Mouse (Mus musculus) limb, embryonic 11.5 days (tissue): ENCODE results near the gene Mfap3. TPM values are rescaled to one million over a fixed set of nuclear protein-coding genes. Genes with fewer than 3 reads are reported as not detected.
"Not testable (repeated sequence)": the region's sequence is repeated elsewhere in the genome, so short reads cannot be mapped to it uniquely, and the experiment has no call there.

Experiments
- ATAC-seq: fragments of 200-750 bp; cut with Nextera tagmentation; 2 replicates; pipeline ENCODE4 v1.8.0; 2017; ENCODE audit warnings: low read depth; ENCODE audit not compliant: insufficient number of reproducible peaks, low FRiP score, low TSS enrichment
- DNase-seq: peaks from one replicate; pipeline ENCODE4 v3.0.0-alpha.2; 2015; ENCODE audit warnings: low spot score
- H3K27ac ChIP-seq: fragments of 300-500 bp; sonication (generic); replicated peaks from 2 replicates; pipeline ENCODE4 v1.5.1; 2014; ENCODE audit warnings: low read depth, mild to moderate bottlenecking, low read length
- H3K27me3 ChIP-seq: fragments of 300-500 bp; sonication (generic); 2 replicates; pipeline ENCODE4 v1.6.1; 2014; ENCODE audit warnings: mild to moderate bottlenecking, low read length, mixed read lengths; ENCODE audit not compliant: control insufficient read depth, insufficient read depth
- H3K36me3 ChIP-seq: fragments of 300-500 bp; sonication (generic); 2 replicates; pipeline ENCODE4 v1.6.1; 2014; ENCODE audit warnings: mild to moderate bottlenecking, low read length, moderate library complexity, mixed read lengths; ENCODE audit not compliant: control insufficient read depth, insufficient read depth
- H3K4me1 ChIP-seq: fragments of 300-500 bp; sonication (generic); 2 replicates; pipeline ENCODE4 v1.6.1; 2014; ENCODE audit warnings: low read length, mixed read lengths; ENCODE audit not compliant: control insufficient read depth, insufficient read depth
- H3K4me2 ChIP-seq: fragments of 300-500 bp; sonication (generic); 2 replicates; pipeline ENCODE4 v1.6.1; 2014; ENCODE audit warnings: low read depth, mild to moderate bottlenecking, moderate library complexity; ENCODE audit not compliant: severe bottlenecking
- H3K4me3 ChIP-seq: fragments of 300-500 bp; sonication (generic); 2 replicates; pipeline ENCODE4 v1.5.1; 2014; ENCODE audit warnings: low read depth, low read length
- H3K9ac ChIP-seq: fragments of 300-500 bp; sonication (generic); 2 replicates; pipeline ENCODE4 v1.6.1; 2014; ENCODE audit warnings: mild to moderate bottlenecking, low read length
- H3K9me3 ChIP-seq: fragments of 300-500 bp; sonication (generic); 2 replicates; pipeline ENCODE4 v1.6.1; 2016; ENCODE audit warnings: low read length; ENCODE audit not compliant: control insufficient read depth
- WGBS: fragments of 180-500 bp; shearing (Covaris S2); extraction: QIAGEN DNeasy Blood & Tissue Kit; methylation state at CpG from one replicate; pipeline ENCODE4 v1.1.7; 2014; 5-methylcytosine and 5-hydroxymethylcytosine counted together
- polyA plus RNA-seq: library from polyadenylated mRNA; unstranded; fragments of >200 nt; fragmentation: Nextera tagmentation; extraction: Ambion mirVana; gene quantifications from 2 replicates; pipeline ENCODE4 v1.2.1, GENCODE M21; 2014

Mfap3 gene
- polyA plus RNA-seq, 1 experiment from 2014 or later = 53.4 TPM

- no peak for DNase-seq
- peaks cover 2% of the 10 kb centered on the region; the same call in 1 of the 2 replicates for H3K36me3 ChIP-seq
- no peak overlapping the region for H3K4me2 ChIP-seq
- no peak overlapping the region for H3K27ac ChIP-seq
- no peak overlapping the region for H3K4me3 ChIP-seq
- no peak overlapping the region for H3K9ac ChIP-seq
- no peaks in the 10 kb centered on the region for H3K4me1 ChIP-seq
- ATAC-seq = no peak
- WGBS = 96% methylated on average over 5 of the region's 5 CpGs
- H3K27me3 ChIP-seq = no peaks in the 10 kb centered on the region
- no peaks in the 10 kb centered on the region for H3K9me3 ChIP-seq
Observed at GRCm38 (mm10) chr11:57535912-57536311, 17.4 kb downstream of the Mfap3 start.

DNA sequence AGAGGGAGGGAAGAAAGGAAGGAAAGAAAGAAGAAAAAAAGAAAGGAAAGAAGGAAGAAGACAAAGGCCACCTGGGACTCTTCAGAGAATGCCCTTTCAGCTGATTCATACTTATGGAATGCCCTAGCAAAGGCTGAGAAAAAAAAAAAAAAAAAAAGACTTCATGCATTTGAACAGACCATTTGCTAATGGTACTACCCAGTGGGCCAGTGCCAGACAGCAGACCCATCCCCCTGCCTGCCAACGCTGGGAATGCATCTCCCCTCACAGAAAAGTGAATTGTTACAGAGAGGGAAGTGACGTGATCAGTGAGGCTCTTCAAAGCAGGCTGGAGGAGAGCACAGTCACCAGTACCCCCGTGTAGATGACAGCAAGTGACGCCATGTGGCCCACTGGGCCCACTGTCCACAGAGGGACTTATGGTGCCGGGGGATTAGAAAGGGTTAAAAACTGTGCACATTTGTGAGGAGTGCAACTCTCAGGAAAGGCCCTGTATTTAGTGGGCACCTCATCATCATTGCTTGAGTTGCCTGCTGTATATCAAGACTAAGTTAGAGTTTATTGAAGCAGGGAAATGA is 21.5 kb downstream of the Mfap3 start:
- no peaks in the 10 kb centered on the region for H3K36me3 ChIP-seq
- no peak overlapping the region for H3K9ac ChIP-seq
- ATAC-seq = no peak
- H3K4me2 ChIP-seq = no peak overlapping the region
- no peaks in the 10 kb centered on the region for H3K9me3 ChIP-seq
- DNase-seq = no peak
- WGBS = 82% methylated on average over 5 of the region's 5 CpGs
- H3K4me1 ChIP-seq = no peaks in the 10 kb centered on the region
- H3K27me3 ChIP-seq = no peaks in the 10 kb centered on the region
- H3K27ac ChIP-seq = no peak overlapping the region
- H3K4me3 ChIP-seq = no peak overlapping the region

DNA sequence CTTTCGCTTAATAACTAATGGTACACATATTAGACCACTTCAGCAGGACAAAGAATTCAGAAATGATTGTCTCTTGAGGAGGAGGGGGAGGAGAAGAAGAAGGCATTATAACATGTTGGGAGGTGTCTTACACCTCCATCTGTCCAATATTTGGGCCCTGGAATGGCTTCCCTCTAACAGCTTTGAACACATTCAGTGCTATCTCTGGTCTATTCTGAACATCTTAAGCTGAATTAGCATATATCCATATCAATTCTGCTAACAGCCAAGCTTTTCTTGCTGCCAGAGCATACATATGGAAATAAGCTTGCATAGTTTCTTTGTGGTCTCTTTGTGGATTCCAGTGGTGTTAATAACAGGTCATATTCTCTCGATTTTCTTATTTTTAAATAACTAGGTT is 22.2 kb downstream of the Mfap3 start:
- no peak for DNase-seq
- no peaks in the 10 kb centered on the region for H3K9me3 ChIP-seq

DNA sequence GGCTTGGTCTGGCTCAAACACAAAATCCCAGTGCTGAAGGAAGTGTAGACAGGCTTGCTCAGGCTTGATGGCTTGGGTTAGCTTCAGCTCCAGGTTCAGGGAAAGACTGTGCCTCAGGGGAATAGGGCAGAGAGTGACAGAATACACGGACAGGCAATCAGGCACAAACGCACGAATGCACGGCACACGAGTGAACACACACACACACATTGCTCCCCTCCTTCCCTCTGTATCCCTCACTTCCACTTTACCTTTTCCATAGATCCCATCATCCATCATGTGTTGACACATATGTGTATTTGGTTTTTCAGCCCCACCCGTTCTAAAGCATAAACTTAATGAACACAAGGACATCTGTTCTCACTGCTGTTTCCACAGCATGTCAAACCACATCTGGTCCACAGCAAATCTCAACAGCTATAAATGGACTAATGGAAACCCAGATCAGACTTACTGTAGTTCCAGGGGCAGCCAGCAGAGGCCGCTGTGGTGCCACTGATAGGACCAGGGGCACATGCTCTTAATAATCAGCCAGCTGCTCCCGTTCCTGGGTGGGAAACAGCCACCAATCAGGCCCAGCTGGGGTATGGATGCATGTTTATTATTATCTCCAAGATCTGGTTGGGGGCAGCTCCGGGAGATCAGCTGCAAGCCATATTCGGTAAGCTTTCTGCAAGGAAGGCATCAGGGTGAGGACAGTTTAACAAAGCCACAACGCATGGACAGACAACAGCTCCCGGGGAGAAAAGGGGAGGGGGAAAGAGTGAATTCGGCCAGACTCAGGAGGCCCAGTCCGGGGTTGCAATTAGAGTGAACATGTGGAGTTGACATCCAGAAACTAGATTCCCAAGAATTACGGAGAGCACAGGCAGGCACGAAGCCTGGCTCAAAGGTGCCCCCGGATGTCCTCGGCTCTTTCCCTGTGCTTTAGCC is 30.4 kb downstream of the Mfap3 start:
- H3K4me2 ChIP-seq = peak overlapping the region; percentile 31; the same call in 1 of the 2 replicates
- DNase-seq (peak; percentile 99), ATAC-seq (peak; percentile 66)
- no peaks in the 10 kb centered on the region for H3K27me3 ChIP-seq
- H3K4me3 ChIP-seq = no peak overlapping the region
- H3K27ac ChIP-seq = no peak overlapping the region
- H3K36me3 ChIP-seq = no peaks in the 10 kb centered on the region
- 26% methylated on average over 18 of the region's 18 CpGs for WGBS
- H3K9me3 ChIP-seq = no peaks in the 10 kb centered on the region
- H3K9ac ChIP-seq = no peak overlapping the region
- peaks cover 10% of the 10 kb centered on the region for H3K4me1 ChIP-seq

More for the DNA sequence above, 22.2 kb downstream of the Mfap3 start:
- no peak overlapping the region for H3K27ac ChIP-seq
- no peak overlapping the region for H3K4me2 ChIP-seq
- no peaks in the 10 kb centered on the region for H3K27me3 ChIP-seq
- 85% methylated on average over 2 of the region's 2 CpGs for WGBS
- no peaks in the 10 kb centered on the region for H3K36me3 ChIP-seq
- no peak overlapping the region for H3K9ac ChIP-seq
- no peak overlapping the region for H3K4me3 ChIP-seq
- no peaks in the 10 kb centered on the region for H3K4me1 ChIP-seq
- ATAC-seq = no peak

- H3K4me1 ChIP-seq = peaks cover 10% of the 10 kb centered on the region
- WGBS = 90% methylated on average over 2 of the region's 2 CpGs
- DNase-seq = peak; percentile 29
- H3K4me3 ChIP-seq = no peak overlapping the region
- ATAC-seq = no peak
- no peaks in the 10 kb centered on the region for H3K27me3 ChIP-seq
- no peak overlapping the region for H3K4me2 ChIP-seq
- no peak overlapping the region for H3K9ac ChIP-seq
- no peak overlapping the region for H3K27ac ChIP-seq
- no peaks in the 10 kb centered on the region for H3K36me3 ChIP-seq
- no peaks in the 10 kb centered on the region for H3K9me3 ChIP-seq
Observed at GRCm38 (mm10) chr11:57550230-57550629, 31.8 kb downstream of the Mfap3 start.

GRCm38 (mm10) chr11:57551016-57551415 is 32.6 kb downstream of the Mfap3 start:
- no peak for DNase-seq
- Histone ChIP-seq H3K4me2 (no peak overlapping the region), H3K4me3 (no peak overlapping the region), H3K9me3 (no peaks in the 10 kb centered on the region), H3K36me3 (no peaks in the 10 kb centered on the region), H3K4me1 (peaks cover 10% of the 10 kb centered on the region), H3K9ac (no peak overlapping the region), H3K27me3 (no peaks in the 10 kb centered on the region), H3K27ac (no peak overlapping the region)
- WGBS = 89% methylated on average over 8 of the region's 8 CpGs
- no peak for ATAC-seq

DNA sequence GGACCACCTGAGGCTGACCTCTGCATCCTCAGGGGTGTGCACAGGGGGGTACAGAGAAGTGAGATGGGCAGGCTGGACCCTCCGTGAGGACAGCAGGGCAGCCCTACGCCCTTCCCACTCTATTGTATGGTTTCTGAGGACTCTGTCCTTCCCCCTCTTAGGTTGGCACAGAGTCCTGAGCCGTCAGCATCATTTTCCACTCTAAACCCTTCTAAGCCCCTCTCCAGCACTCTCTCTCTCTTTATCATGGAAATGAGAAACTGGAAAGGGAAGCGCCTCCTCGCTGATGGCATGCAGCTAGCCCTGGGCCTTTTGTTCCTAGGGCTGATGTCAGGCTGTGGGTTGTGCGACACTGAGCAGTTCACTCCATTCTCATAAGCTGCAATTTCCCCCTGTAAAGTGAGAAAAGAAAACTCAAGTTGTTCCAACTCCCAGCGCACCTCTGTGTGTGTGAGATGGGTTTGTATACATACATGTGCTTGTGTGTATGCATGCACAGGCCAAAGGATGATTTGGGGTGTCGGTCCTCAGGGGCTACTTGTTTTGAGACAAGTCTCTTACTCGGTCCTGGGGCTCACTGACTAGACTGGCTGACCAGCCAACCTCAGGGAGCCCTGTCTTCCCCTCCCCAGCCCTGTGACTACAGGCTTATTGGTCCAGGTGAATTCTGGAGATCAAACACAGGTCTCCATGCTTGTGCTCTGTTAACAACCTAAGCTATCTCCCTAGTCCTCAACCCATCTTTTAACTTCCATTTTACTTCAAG is 34.7 kb downstream of the Mfap3 start:
- H3K9ac ChIP-seq = no peak overlapping the region
- H3K4me1 ChIP-seq = peaks cover 6% of the 10 kb centered on the region; the same call in 1 of the 2 replicates
- no peak overlapping the region for H3K27ac ChIP-seq
- H3K9me3 ChIP-seq = no peaks in the 10 kb centered on the region
- no peak overlapping the region for H3K4me3 ChIP-seq
- ATAC-seq (no peak), DNase-seq (no peak)
- H3K36me3 ChIP-seq = no peaks in the 10 kb centered on the region
- no peak overlapping the region for H3K4me2 ChIP-seq
- 72% methylated on average over 9 of the region's 9 CpGs for WGBS
- no peaks in the 10 kb centered on the region for H3K27me3 ChIP-seq

DNA sequence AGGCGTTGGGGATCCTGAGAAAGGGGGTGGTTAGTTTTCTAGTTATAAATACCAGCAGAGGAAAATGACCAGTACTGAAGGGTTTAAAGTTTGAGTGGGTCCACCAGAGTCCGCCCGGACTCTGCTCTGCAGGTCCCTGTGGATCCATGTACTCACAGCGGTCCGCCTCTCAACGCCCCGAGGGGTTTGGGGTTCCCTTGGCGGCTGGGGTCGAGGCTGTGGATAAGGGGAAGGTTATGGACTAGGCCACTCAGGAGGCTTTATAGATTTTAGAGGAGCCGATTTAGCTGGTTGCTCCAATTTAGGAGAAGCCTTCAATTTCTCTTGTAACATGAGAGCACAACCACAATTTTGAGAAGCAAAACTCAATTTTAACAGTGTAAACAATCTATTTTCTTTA is 39.5 kb downstream of the Mfap3 start:
- not testable (repeated sequence) for H3K36me3 ChIP-seq, ATAC-seq, H3K9ac ChIP-seq, DNase-seq, H3K4me3 ChIP-seq, H3K27ac ChIP-seq, H3K4me1 ChIP-seq, H3K9me3 ChIP-seq, H3K27me3 ChIP-seq, H3K4me2 ChIP-seq
- 84% methylated on average over 9 of the region's 10 CpGs for WGBS
